Mouse (Mus musculus): ENCODE data around the gene Ric1.
"Not testable (repeated sequence)": the region's sequence is repeated elsewhere in the genome, so short reads cannot be mapped to it uniquely, and the experiment has no call there.

Gene Ric1

GRCm38 (mm10) chr19:29534030-29534429 lies 11.9 kb downstream of the Ric1 start:
- DNase-seq: no peak

GRCm38 (mm10) chr19:29542256-29542970 lies 20.3 kb downstream of the Ric1 start:
- DNase-seq: no peak

GRCm38 (mm10) chr19:29544026-29544425 lies 21.9 kb downstream of the Ric1 start:
- DNase-seq: no peak

- no peak for DNase-seq
These were observed 28.5 kb downstream of the Ric1 start for GRCm38 (mm10) chr19:29550618-29551017.

GRCm38 (mm10) chr19:29551128-29551527 lies 29.0 kb downstream of the Ric1 start:
- DNase-seq: no peak

- DNase-seq: not testable (repeated sequence)
These were observed 29.9 kb downstream of the Ric1 start for GRCm38 (mm10) chr19:29551980-29552379.

- DNase-seq: not testable (repeated sequence)
These were observed 35.2 kb downstream of the Ric1 start for GRCm38 (mm10) chr19:29557171-29557845.

- DNase-seq: no peak
These were observed 40.1 kb downstream of the Ric1 start for GRCm38 (mm10) chr19:29562166-29562565.

- DNase-seq: no peak
These were observed 40.5 kb downstream of the Ric1 start for GRCm38 (mm10) chr19:29562603-29563002.

GRCm38 (mm10) chr19:29563258-29563779 lies 41.2 kb downstream of the Ric1 start:
- DNase-seq: peak; percentile 54

- DNase-seq: no peak
These were observed 44.4 kb downstream of the Ric1 start for GRCm38 (mm10) chr19:29566512-29566911.

GRCm38 (mm10) chr19:29582439-29582838 lies 60.4 kb downstream of the Ric1 start:
- DNase-seq: no peak

GRCm38 (mm10) chr19:29583734-29584133 lies 61.7 kb downstream of the Ric1 start:
- no peak for DNase-seq

- not testable (repeated sequence) for DNase-seq
These were observed 71.7 kb downstream of the Ric1 start for GRCm38 (mm10) chr19:29593783-29594182.

- no peak for DNase-seq
These were observed 74.2 kb downstream of the Ric1 start for GRCm38 (mm10) chr19:29596276-29596675.

GRCm38 (mm10) chr19:29596985-29597384 lies 74.9 kb downstream of the Ric1 start:
- DNase-seq: peak; percentile 46

- no peak for DNase-seq
These were observed 76.9 kb downstream of the Ric1 start for GRCm38 (mm10) chr19:29598981-29599380.

GRCm38 (mm10) chr19:29603548-29604353 lies 81.7 kb downstream of the Ric1 start:
- DNase-seq: no peak

- DNase-seq: no peak
These were observed 82.6 kb downstream of the Ric1 start for GRCm38 (mm10) chr19:29604653-29605052.

GRCm38 (mm10) chr19:29607521-29607920 lies 85.4 kb downstream of the Ric1 start:
- no peak for DNase-seq

GRCm38 (mm10) chr19:29608212-29608611 lies 86.1 kb downstream of the Ric1 start:
- DNase-seq: no peak

GRCm38 (mm10) chr19:29610907-29611306 lies 88.8 kb downstream of the Ric1 start:
- no peak for DNase-seq

GRCm38 (mm10) chr19:29612102-29612501 lies 90.0 kb downstream of the Ric1 start:
- no peak for DNase-seq
